18 mouse cellular contexts compared by ENCODE assay signal in the genomic region with DNA sequence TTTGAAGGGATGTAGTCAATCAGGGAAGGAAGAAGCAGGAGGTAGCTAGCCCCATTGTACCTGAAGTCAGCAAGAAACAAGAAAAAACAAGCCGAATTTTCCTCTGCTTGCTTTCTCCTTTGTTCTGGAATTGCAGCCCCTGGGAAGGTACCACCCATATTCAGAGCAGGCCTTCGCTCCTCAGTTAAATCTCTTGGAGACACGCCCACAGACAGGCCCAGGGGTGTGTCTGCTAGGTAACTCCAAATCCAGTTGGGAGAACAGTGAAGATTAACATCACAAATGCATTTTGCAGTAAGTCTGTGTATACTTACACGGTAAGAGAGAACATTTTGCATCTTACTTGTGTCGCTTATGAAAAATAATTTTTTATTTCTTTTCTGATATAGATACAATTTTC.
DNase-seq lines count a peak whose midpoint lies in the region; ATAC-seq and TF ChIP-seq lines count a peak whose summit lies in the region.
"Had no signal": no experiment of that assay in that cellular context is flagged by ENCODE, and none has a peak within 500 bp of the region (broad histone marks: within the 10 kb centered on the region; RNA-seq: fewer than 3 reads in every experiment).

No protein-coding gene starts in this region.

- H3K79me2 ChIP-seq in heart, adult 2 months (replicated peaks; ENCODE audit: control insufficient read depth, insufficient read depth, low read length): no peaks in the 10 kb centered on the region; the same call in 1 of the 2 replicates

- WGBS in embryonic facial prominence, embryonic 11.5 days: 33% methylated on average over 5 of the region's 5 CpGs
- 33% methylated on average over 5 of the region's 5 CpGs for WGBS in embryonic facial prominence, embryonic 10.5 days
- WGBS in heart, adult 2 months: 38% methylated on average over 5 of the region's 5 CpGs

- H3K4me1 ChIP-seq in embryonic facial prominence, embryonic 11.5 days (ENCODE audit: control insufficient read depth, insufficient read depth, low read length): no peaks in the 10 kb centered on the region
- H3K4me1 ChIP-seq in embryonic facial prominence, embryonic 10.5 days: peaks cover 29% of the 10 kb centered on the region
- 0 out of 2 replicates have a peak, but pooled peaks cover 1% of the 10 kb centered on the region for H3K4me1 ChIP-seq in heart, adult 2 months (ENCODE audit: control insufficient read depth, insufficient read depth, low read length)

- no peak for DNase-seq in embryonic facial prominence, embryonic 11.5 days (ENCODE audit: low spot score)
- no peak for DNase-seq in embryonic facial prominence, embryonic 10.5 days (ENCODE audit: low spot score)
- no peak for DNase-seq in heart, adult 2 months
- DNase-seq in heart, adult 9 months (ENCODE audit: low spot score in 2 of 2): no peak
- DNase-seq in ES-CJ7 (ENCODE audit: low read depth, low spot score): peak; percentile 72
- peak; percentile 77 for DNase-seq in ZHBTc4 (ENCODE audit: low read depth, low spot score)
- DNase-seq in layer of hippocampus, adult 18-20 months (ENCODE audit: low spot score in 2 of 2): no peak
- DNase-seq in yolk sac, embryonic 10.5 days (ENCODE audit: low spot score): no peak
- DNase-seq: forebrain, postnatal 0 days; gastrocnemius, adult 2 months; gastrocnemius, postnatal 14 days; kidney, adult 11 months had no signal

- no peak for TF ChIP-seq EP300 in heart, adult 2 months (IDR thresholded peaks at IDR 0.05; ENCODE audit: insufficient read depth, low read depth, low read length)

- 0 out of 2 replicates have a peak, but pooled peaks have one; percentile 34 for ATAC-seq in embryonic facial prominence, embryonic 11.5 days (replicated peaks; ENCODE audit: insufficient number of reproducible peaks, low FRiP score, low TSS enrichment, low read depth)
- ATAC-seq: hindbrain, embryonic 16.5 days had no signal

- no peaks in the 10 kb centered on the region for H3K27me3 ChIP-seq in embryonic facial prominence, embryonic 11.5 days (ENCODE audit: control insufficient read depth, insufficient read depth, low read length)
- H3K27me3 ChIP-seq in embryonic facial prominence, embryonic 10.5 days (replicated peaks; ENCODE audit: low read depth, poor library complexity, severe bottlenecking): no peaks in the 10 kb centered on the region
- no peaks in the 10 kb centered on the region for H3K27me3 ChIP-seq in heart, adult 2 months (ENCODE audit: control insufficient read depth, insufficient read depth, low read length)
- H3K27me3 ChIP-seq: embryonic facial prominence, embryonic 12.5 days; hindbrain, embryonic 13.5 days had no signal

- no peaks in the 10 kb centered on the region for H3K9me3 ChIP-seq in embryonic facial prominence, embryonic 11.5 days (replicated peaks; ENCODE audit: control insufficient read depth, low read length)
- no peaks in the 10 kb centered on the region for H3K9me3 ChIP-seq in embryonic facial prominence, embryonic 10.5 days
- H3K9me3 ChIP-seq: embryonic facial prominence, embryonic 12.5 days; hindbrain, embryonic 10.5 days; hindbrain, embryonic 13.5 days had no signal

- no peak overlapping the region for H3K27ac ChIP-seq in embryonic facial prominence, embryonic 11.5 days (replicated peaks; ENCODE audit: low read depth, low read length)
- no peak overlapping the region for H3K27ac ChIP-seq in embryonic facial prominence, embryonic 10.5 days (replicated peaks)
- peak overlapping the region; percentile 75 for H3K27ac ChIP-seq in heart, adult 2 months
- H3K27ac ChIP-seq: embryonic facial prominence, embryonic 12.5 days; hindbrain, embryonic 10.5 days; hindbrain, embryonic 13.5 days had no signal

- TF ChIP-seq CTCF in heart, adult 2 months (IDR thresholded peaks at IDR 0.05): no peak

- no peak overlapping the region for H3K4me3 ChIP-seq in embryonic facial prominence, embryonic 11.5 days (ENCODE audit: low read depth, low read length)
- no peak overlapping the region for H3K4me3 ChIP-seq in embryonic facial prominence, embryonic 10.5 days
- H3K4me3 ChIP-seq in heart, adult 2 months: no peak overlapping the region
- H3K4me3 ChIP-seq: embryonic facial prominence, embryonic 12.5 days; erythroblast, embryonic 14.5 days; hindbrain, embryonic 10.5 days; hindbrain, embryonic 13.5 days had no signal

- H3K9ac ChIP-seq in embryonic facial prominence, embryonic 11.5 days (replicated peaks; ENCODE audit: low read length): no peak overlapping the region
- no peak overlapping the region for H3K9ac ChIP-seq in heart, adult 2 months (ENCODE audit: low read depth, low read length)
- H3K9ac ChIP-seq: embryonic facial prominence, embryonic 12.5 days; forebrain, postnatal 0 days; hindbrain, embryonic 13.5 days had no signal

- no peak overlapping the region for H3K4me2 ChIP-seq in embryonic facial prominence, embryonic 11.5 days (ENCODE audit: low read depth, low read length)
- H3K4me2 ChIP-seq: embryonic facial prominence, embryonic 12.5 days; heart, embryonic 11.5 days; hindbrain, embryonic 13.5 days had no signal

- no peak for TF ChIP-seq POLR2A in heart, adult 2 months (IDR thresholded peaks at IDR 0.05; ENCODE audit: insufficient read depth, low read depth, low read length)

- H3K36me3 ChIP-seq in embryonic facial prominence, embryonic 11.5 days (replicated peaks; ENCODE audit: control insufficient read depth, insufficient read depth, low read depth, low read length): no peaks in the 10 kb centered on the region
- H3K36me3 ChIP-seq in embryonic facial prominence, embryonic 10.5 days (replicated peaks): no peaks in the 10 kb centered on the region
- H3K36me3 ChIP-seq in heart, adult 2 months (ENCODE audit: control insufficient read depth, insufficient read depth, low read length): peaks cover 3% of the 10 kb centered on the region; the same call in 1 of the 2 replicates
- H3K36me3 ChIP-seq: embryonic facial prominence, embryonic 12.5 days; hindbrain, embryonic 10.5 days; hindbrain, embryonic 13.5 days had no signal

- intact Hi-C loops in heart, adult 2 months (cut with DNase I): loop anchor here (1.0 kb wide), 2 partner anchors 92 to 137 kb away; a partner anchor contains a TSS

Comparison
In these comparisons a context has a peak if more than half of its experiments do, and no peak if none do; other contexts are left out.
1. DNase-seq: peak in ES-CJ7 (single experiment) and ZHBTc4 (single experiment); none in embryonic facial prominence, embryonic 11.5 days (single experiment), embryonic facial prominence, embryonic 10.5 days (single experiment), heart, adult 2 months (0 of 2), heart, adult 9 months (0 of 2), layer of hippocampus, adult 18-20 months (0 of 2) and yolk sac, embryonic 10.5 days (single experiment).